Mouse (Mus musculus) heart, adult 18-20 months (tissue): ENCODE data around the gene Spata13. TPM values are rescaled to one million over a fixed set of nuclear protein-coding genes. Genes with fewer than 3 reads are reported as not detected.

Experiments used
- DNase-seq, 2 experiments: peaks; one replicate each; pipeline ENCODE4 v3.0.0; 2021 to 2022; ENCODE audit warnings: mixed read lengths in 1 of 2
- total RNA-seq, 2 experiments: library from RNA; stranded (reverse); gene quantifications; 2 replicates each; pipeline ENCODE4 v1.2.3; 2021

The Spata13 gene
- total RNA-seq, 2 experiments from 2014 or later = 11.1 to 11.4 TPM

DNA sequence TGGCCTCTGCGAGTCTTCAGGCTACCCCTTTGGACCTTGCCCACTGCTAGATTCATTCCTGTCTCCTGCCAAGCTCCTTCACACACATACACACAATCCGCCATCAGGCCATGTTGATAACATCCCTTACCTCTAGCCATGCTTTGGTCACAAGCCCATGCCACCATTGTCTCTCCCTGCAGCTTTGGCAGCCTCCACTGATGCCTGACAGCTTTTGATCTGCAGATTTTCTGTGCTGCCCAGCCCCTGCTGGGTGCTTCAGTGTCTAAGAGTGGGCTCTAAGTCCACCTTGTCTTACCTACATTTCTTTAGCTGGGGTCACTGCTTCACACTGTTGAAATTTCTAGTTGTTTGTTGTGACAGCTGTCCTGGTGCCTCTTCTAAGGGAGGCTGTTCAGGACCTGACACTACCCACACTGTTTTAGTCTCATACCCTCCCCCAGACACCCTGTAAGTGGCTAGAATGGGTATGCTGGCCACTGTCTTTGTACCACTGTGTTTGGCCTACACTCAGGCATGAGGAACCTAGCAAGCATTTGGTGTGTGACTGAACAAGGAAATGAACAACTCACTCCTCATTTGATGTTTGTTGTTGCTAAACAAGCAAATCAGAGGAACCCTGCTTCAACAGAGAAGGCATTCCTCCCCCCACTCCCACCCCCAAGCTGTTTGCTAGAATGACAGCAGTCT, 43.0 kb downstream of the Spata13 start:
- DNase-seq = no peak

- DNase-seq = peak; percentile 82 to 91
Observed at GRCm38 (mm10) chr14:60682361-60683023, 48.7 kb downstream of the Spata13 start.

- DNase-seq = no peak
Observed at GRCm38 (mm10) chr14:60683989-60684388, 50.2 kb downstream of the Spata13 start.

DNA sequence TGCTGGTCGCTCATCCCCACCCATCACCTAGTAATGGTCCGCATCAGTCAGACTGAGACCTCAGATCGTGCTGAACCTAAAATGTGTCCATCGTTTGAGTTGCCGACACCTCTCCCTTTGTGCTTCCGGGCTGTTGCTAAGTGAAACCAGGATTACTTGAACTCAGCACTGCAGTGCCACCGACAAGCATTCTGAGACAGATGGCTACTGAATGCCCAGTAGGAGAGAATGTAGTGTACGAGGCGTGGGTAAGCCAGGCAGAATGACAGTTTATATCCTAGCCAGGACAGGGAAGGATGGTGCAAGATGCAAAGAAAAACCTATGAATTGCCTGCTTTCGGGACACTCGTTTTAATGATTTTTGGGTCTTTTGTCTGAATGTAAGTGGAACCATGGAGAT, 52.9 kb downstream of the Spata13 start:
- no peak for DNase-seq

GRCm38 (mm10) chr14:60687241-60687640, 53.4 kb downstream of the Spata13 start:
- DNase-seq = peak in 1 of 2 experiments; percentile 45

- peak; percentile 73 to 79 for DNase-seq
Observed at GRCm38 (mm10) chr14:60688509-60689205, 54.9 kb downstream of the Spata13 start.

DNA sequence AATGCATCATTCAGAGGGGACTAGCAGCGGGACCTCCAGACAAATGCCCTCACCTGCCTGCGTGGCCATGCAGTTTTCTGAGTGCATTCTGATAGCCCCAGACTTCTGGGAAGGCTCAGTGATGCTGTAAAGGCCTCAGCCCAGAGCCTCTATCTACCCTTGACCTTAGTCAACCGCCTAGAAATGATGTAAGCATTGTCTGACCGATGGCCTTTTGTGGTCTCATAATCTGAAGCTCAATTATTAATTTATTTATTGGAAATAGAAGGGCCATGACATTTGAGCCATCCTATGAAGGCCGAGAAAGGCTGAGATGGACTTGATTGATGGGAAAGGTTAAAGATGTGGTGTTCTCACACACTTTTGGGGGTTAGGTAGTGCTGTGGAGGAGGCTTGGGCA, 56.0 kb downstream of the Spata13 start:
- DNase-seq = no peak

DNA sequence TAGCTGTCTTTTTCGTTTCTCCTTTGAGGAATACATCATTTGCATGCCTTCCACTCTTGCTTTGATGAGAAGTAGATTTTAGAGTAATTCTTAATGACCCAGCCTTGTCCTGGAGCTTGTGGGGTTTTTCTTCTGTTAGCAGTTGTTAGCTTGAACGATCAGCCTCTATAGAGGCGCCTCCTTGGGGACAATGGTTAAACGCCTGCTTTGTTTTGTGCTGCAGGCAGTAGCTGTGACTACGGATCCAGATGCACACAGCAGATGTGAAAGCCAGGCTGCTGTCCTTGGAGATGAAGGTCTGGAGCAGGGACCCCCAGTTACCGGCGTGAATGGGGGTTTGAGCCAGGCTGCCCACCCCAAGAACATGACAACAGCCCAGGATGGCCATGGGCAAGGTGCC, 56.8 kb downstream of the Spata13 start:
- no peak for DNase-seq

DNA sequence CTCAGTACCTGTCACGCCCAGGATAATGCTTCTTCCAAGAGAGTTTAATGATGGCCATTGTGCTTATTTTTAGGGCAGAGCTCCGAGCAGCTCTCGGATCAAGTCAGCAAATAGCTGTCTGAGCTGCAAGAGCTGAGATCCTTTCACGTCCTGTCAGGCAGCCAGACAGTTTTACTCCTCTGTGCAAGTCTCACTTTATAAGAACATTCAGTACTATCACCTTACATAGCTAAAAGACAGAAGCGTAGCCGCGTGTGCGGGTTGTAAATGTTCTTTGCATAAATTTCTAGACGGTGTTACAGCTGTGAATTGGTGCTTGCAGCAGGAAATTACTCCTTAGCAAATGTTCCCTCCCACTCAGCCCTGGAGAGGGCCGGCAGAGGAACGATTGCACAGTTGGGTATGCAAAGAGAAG, 59.3 kb downstream of the Spata13 start:
- no peak for DNase-seq

DNA sequence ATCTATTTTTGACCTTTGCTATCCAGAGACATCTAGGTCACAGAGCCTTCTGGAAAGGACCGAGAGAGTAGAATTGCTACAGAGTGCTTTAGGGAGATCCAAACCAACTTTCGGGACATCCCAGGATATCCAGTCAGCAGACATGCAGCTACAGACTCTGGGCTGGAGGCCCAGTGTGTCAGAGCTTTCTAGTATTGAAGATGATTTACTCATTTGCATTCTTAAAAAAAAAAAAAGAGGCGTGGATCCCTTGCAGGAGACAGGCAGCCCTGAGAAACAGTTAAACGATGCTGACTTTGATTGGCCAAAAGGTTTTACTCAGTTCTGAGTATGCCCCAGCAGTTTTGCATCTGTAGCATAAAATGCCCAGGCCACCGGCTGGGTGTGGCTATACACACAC, 59.9 kb downstream of the Spata13 start:
- no peak for DNase-seq

DNA sequence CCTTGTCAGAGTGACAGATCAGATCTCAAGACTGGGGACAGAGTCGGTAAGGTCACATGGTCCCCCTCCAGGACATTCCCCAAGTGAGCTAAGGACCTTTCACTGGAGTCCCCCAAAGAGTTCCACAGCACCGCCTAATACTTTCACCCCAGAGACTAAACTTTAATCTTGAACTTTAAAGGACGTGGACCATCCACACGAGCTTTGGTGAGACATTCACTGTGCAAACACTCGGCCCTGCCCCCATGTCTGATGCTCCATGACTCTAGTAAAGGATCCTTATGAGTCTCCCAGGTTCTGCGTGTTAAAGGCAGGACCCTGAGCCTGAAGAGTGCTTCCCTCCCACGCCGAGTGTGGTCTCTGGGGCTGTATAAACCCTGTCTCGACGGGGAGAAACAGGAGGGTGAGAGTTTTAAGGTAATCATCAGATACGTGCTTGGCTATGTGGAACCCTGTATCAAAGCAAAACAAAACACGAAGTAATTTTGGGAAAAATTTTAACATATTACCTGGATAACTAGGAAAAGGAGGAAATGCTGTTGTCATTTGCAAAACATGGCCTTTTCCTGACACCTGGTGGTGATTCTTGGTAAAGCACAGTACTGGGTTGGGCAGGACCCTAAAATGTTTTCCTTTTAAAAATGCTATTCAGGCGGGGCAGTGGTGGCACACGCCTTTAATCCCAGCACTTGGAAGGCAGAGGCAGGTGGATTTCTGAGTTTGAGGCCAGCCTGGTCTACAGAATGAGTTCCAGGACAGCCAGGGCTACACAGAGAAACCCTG, 60.6 kb downstream of the Spata13 start:
- peak; percentile 59 to 89 for DNase-seq

DNA sequence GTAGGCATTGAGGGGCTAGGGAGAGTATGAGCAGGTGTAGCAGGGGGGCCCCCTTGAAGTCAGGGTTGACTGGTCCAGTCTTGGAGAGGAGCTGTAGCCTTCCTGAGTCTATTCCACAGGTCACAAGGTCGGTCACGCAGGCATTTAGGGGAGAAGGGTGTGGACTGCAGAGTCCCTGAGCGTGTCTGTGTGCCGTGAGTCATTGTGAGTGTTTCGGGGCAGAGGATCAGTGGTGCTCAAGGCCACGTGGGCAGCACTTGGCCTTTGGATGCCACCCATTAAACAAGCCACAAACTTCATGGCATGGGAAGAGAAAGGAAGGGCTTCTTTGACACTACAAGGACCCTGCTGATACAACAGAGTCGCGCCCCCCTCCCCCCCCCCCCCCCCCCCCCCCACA, 63.5 kb downstream of the Spata13 start:
- no peak for DNase-seq

- DNase-seq = no peak
Observed at GRCm38 (mm10) chr14:60698980-60699379, 65.2 kb downstream of the Spata13 start.

DNA sequence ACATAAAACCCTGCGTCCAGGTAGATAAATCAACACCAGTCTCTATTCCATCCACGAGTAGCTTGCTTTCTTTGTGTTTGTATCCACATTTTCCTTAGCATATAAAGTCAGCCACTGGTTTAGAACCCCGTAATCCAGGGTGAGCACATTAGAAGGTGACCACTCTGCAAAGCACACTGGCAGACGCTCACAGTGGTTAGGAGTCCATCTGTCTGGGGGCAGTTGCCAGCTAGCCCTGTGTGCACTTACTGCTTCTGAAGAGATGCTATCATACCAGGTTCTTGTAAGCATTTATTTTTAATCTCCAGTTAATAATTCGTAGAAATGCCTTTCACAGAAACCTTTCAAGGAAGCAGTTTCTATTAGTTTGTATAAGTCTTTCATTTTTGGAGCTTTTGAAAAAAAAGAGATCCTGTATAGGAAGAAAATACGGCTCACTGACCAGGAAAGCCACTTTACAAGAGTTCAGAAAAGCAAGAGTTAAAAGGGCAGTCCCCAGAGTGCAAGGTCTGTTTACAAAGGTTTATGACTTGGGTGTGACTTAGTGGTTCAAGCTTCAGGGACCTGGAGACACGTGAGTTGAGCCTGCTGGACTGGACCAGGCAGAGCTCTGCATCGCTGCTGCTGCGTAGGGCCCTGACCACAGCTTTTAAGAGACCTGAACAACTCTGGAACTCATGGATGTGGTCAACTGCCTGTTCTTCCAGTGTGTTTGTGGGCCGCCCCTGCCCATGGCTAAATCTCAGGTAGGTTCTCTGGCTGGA, 68.8 kb downstream of the Spata13 start:
- DNase-seq = no peak

GRCm38 (mm10) chr14:60704510-60704909, 70.7 kb downstream of the Spata13 start:
- no peak for DNase-seq

DNA sequence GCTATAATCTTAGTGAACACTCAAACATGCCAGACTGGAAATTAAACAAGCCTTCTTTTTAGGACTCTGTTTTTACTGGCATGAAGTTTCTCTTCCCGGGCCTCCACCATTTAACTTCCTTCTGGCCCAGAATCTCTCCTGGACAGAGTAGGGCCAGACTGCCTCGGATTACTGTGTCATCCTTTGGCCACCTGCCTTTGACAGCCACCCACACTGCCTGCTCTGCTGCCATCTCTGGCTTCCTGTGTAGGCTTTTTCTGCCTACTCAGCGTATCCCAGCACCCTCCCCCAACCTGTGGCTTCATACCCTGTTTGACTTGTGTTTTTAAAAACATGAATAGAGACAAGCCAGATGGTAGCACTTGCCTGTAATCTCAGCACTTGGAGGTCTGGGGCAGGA, 71.2 kb downstream of the Spata13 start:
- peak in 1 of 2 experiments; percentile 55 for DNase-seq

- DNase-seq = peak in 1 of 2 experiments; percentile 36
Observed at GRCm38 (mm10) chr14:60709192-60709591, 75.4 kb downstream of the Spata13 start.

GRCm38 (mm10) chr14:60709749-60710148, 75.9 kb downstream of the Spata13 start:
- DNase-seq = no peak

DNA sequence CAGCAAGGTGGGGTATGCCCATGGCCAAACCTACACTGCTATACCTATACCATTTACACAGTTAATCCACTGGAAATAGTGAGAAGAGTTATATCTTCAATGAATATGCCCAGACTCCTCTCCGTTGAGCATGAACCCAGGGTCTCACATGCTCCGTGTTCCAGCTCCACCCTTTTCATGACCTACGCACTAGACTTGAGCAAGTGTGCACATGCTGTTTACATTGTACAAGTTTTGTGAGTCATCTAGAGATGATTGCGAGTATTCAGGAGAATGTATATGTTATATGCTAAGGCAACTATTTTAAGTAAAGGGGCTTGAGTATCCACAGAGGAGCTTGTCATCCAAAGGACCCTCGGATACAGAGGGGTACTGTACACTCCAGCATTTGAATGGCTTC, 77.4 kb downstream of the Spata13 start:
- DNase-seq = no peak

DNA sequence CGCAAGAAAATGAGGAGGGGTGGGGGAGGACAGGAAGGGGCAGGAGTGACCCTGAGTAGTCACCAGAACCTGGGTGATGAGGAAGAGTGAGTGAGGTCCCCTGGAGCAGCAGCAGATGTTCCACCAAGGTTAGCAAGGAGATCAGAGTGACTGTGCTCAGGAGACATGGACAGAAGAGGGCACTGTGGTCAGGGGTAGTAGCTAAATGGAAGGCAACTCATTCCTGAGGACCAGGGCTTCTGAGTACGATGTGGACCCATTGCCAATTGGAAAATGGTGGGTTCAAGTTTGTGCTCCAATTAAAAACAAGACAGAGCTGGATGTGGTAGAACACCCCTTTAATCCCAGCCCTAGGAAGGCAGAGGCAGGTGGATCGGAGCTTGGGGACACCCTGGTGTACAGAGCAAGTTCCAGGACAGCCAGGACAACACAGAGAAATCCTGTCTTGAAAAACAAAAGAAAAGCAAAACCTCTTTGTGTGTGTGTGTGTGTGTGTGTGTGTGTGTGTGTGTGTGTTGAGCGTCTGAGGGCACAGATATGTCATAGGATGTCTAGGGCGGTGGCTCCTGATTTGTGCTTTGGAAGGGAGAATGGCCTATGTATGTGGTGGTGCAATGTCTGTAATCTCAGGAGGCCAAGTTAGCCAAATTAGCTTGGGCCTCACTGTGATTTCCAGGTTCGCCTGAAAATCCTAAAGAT, 77.9 kb downstream of the Spata13 start:
- DNase-seq = peak; percentile 48 to 64

GRCm38 (mm10) chr14:60712289-60712830, 78.6 kb downstream of the Spata13 start:
- DNase-seq = no peak
